Mouse (Mus musculus) embryonic facial prominence, embryonic 10.5 days (tissue): ENCODE results near the gene 9530077C05Rik. TPM values are rescaled to one million over a fixed set of nuclear protein-coding genes. Genes with fewer than 3 reads are reported as not detected.

Source experiments
- DNase-seq: peaks from one replicate; pipeline ENCODE4 v3.0.0-alpha.2; 2017; ENCODE audit warnings: low spot score
- H3K27ac ChIP-seq: fragments of 300-500 bp; sonication (generic); replicated peaks from 2 replicates; pipeline ENCODE4 v1.5.1; 2016; ENCODE audit warnings: mild to moderate bottlenecking
- H3K27me3 ChIP-seq: fragments of 300-500 bp; sonication (generic); replicated peaks from 2 replicates; pipeline ENCODE4 v1.6.1; 2016; ENCODE audit warnings: low read depth, mild to moderate bottlenecking; ENCODE audit not compliant: poor library complexity, severe bottlenecking
- H3K36me3 ChIP-seq: fragments of 300-500 bp; sonication (generic); replicated peaks from 2 replicates; pipeline ENCODE4 v1.6.1; 2016; ENCODE audit warnings: mild to moderate bottlenecking, moderate library complexity
- H3K4me1 ChIP-seq: fragments of 300-500 bp; sonication (generic); 2 replicates; pipeline ENCODE4 v1.6.1; 2016
- H3K4me3 ChIP-seq: fragments of 300-500 bp; sonication (generic); 2 replicates; pipeline ENCODE4 v1.5.1; 2016; ENCODE audit warnings: mild to moderate bottlenecking, moderate library complexity
- H3K9me3 ChIP-seq: fragments of 300-500 bp; sonication (generic); 2 replicates; pipeline ENCODE4 v1.6.1; 2016; ENCODE audit warnings: mild to moderate bottlenecking
- WGBS: fragments of 180-500 bp; shearing (Covaris S2); methylation state at CpG from one replicate; pipeline ENCODE4 v1.1.7; 2016; 5-methylcytosine and 5-hydroxymethylcytosine counted together
- polyA plus RNA-seq: library from polyadenylated mRNA; unstranded; fragments of >200 nt; fragmentation: Nextera tagmentation; extraction: Ambion mirVana; gene quantifications from 2 replicates; pipeline ENCODE4 v1.2.1, GENCODE M21; 2016

Gene 9530077C05Rik
- 6.2 and 6.8 TPM in 2 replicates for polyA plus RNA-seq

DNA sequence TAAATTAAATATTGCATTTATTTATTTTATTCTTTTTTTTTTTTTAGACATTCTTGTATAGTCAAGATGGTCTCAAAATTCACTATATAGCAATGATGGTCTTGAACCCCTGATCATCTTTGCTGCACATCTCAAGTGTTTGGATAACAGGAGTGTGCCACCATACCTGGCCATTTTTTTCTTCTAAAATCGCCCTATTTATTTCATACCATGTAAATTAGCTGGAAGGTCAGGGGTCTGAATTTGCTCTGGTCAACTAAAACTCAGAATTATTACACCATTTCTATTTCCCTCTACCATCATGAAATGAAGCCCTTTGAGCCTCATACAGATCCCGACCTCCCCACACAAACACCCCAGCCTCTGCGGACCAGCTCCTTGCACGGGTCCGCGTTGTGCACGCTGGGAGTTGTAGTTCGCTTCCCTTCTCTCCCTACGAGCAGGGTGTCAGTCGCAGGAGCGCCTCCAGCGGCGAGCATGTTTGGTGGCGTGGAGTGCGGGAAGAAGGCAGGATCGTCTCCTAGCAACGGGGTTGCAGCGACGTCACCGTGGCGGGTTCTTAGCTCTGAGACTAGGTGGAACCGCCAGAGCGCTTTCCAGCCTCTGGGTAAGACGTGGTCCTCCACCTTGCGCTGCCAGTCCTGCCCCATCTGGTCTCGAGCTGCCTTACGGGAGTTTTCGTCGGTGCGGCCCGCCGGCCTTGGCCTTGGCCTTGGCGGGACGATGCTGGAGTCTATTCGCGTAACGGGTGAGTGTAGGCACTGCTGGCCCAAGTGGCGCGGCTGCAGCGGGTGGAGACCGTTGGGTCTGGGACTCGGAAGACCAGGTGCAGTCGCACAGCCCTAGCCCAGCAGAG lies at the start of gene 9530077C05Rik:
Gene 9530077C05Rik (plus strand): TSS at position 512 of the 856 bp plus-strand sequence.
- DNase-seq, result peak; percentile 96
- Histone ChIP-seq H3K4me3 (peak within 1 kb of the TSS; percentile 67), H3K4me1 (0 out of 2 replicates have a peak, but pooled peaks cover 3% of the 10 kb centered on the region), H3K36me3 (no peaks in the 10 kb centered on the region), H3K9me3 (no peaks in the 10 kb centered on the region), H3K27me3 (peaks cover 24% of the 10 kb centered on the region), H3K27ac (peak within 1 kb of the TSS; percentile 78)
- WGBS, result under 1% methylated on average over 43 of the region's 43 CpGs

DNA sequence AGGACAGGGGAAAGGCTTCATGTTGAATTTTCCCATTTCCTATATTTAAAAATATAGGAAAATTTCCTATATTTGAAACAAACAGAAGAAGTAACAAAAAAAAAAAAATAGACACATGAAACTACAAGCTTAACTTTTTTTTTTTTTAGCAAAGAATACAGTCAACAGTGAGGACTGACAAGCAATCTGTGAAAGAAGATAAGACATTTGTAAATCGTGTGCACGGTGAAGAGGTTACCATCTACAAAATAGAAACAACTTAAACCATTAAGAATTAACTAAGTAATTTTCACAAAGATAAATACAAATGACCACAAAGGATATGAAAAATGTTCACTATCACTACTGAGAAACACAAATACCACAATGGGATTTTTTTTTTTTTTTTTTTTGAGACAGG lies 45.1 kb upstream of the 9530077C05Rik start:
- Histone ChIP-seq H3K27ac (no peak overlapping the region), H3K27me3 (no peaks in the 10 kb centered on the region), H3K4me3 (no peak overlapping the region), H3K4me1 (no peaks in the 10 kb centered on the region), H3K9me3 (no peaks in the 10 kb centered on the region), H3K36me3 (peaks cover 97% of the 10 kb centered on the region)
- WGBS, result 95% methylated on average over 2 of the region's 2 CpGs
- DNase-seq, result no peak

DNA sequence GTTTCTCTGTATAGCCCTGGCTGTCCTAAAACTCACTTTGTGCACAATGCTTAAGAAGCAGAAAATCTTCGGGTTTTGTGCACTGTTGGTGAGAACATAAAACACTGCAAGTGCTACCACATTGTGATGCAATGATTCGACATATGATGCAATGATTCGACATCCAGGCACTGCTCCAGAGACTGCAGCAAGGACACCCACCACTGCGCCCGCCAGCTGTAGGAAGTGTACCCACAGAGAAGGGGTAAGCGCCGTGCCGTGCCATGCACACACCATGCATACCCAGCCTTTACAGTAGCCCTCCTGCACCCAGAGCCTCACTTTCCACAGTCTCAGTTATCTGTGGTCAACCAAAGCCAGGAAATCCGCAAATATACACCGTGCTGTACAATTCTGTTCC lies 44.7 kb upstream of the 9530077C05Rik start:
- no peaks in the 10 kb centered on the region for H3K4me1 ChIP-seq
- H3K9me3 ChIP-seq, result no peaks in the 10 kb centered on the region
- no peak overlapping the region for H3K4me3 ChIP-seq
- no peak for DNase-seq
- H3K27me3 ChIP-seq, result no peaks in the 10 kb centered on the region
- 95% methylated on average over 10 of the region's 10 CpGs for WGBS
- peaks cover 97% of the 10 kb centered on the region for H3K36me3 ChIP-seq
- no peak overlapping the region for H3K27ac ChIP-seq

DNA sequence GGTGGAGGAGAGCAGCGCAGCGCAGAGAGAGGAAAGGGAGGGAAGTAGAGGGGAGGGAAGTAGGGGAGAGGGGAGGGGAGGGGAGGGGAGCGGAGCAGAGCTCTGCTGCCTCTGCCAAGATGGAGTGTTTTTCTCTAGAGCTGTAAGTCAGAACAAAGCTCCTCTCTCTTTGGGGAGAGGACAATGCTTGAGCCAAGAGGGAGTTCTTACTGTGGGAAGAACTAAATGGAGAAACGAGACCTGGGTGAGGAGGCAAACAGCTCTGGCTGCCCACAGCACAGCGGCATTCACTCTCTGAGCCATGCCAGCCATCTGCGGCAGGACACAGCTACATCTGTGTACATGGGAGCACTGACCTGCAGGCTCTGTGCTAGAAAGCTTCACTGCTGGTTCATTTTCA lies 43.3 kb upstream of the 9530077C05Rik start:
- 87% methylated on average over 6 of the region's 6 CpGs for WGBS
- H3K9me3 ChIP-seq, result no peaks in the 10 kb centered on the region
- H3K36me3 ChIP-seq, result peaks cover 97% of the 10 kb centered on the region
- H3K27ac ChIP-seq, result no peak overlapping the region
- no peak overlapping the region for H3K4me3 ChIP-seq
- DNase-seq, result no peak
- H3K4me1 ChIP-seq, result no peaks in the 10 kb centered on the region
- no peaks in the 10 kb centered on the region for H3K27me3 ChIP-seq

DNA sequence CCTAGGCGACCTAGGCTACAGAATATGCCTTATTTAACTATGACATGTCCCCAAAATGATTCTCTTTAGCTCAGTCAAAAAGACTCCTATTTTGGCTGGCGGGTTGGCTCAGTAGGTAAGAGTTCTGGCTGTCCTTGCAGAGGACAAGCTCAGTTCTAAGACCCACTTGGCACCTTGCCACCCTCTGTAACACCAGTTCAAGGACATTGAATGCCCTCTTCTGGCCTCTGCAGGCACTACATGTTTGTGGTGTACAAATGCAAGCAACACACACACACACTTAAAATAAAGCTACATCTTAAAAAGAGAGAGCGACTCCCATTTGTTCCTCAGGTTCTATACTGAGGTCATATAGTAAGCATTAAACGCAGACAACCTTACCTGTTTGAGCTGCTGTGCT lies 38.6 kb upstream of the 9530077C05Rik start:
- no peaks in the 10 kb centered on the region for H3K27me3 ChIP-seq
- DNase-seq, result no peak
- H3K4me1 ChIP-seq, result no peaks in the 10 kb centered on the region
- H3K27ac ChIP-seq, result no peak overlapping the region
- no peaks in the 10 kb centered on the region for H3K9me3 ChIP-seq
- H3K36me3 ChIP-seq, result peaks cover 93% of the 10 kb centered on the region
- H3K4me3 ChIP-seq, result no peak overlapping the region
- 95% methylated on average over 4 of the region's 4 CpGs for WGBS

DNA sequence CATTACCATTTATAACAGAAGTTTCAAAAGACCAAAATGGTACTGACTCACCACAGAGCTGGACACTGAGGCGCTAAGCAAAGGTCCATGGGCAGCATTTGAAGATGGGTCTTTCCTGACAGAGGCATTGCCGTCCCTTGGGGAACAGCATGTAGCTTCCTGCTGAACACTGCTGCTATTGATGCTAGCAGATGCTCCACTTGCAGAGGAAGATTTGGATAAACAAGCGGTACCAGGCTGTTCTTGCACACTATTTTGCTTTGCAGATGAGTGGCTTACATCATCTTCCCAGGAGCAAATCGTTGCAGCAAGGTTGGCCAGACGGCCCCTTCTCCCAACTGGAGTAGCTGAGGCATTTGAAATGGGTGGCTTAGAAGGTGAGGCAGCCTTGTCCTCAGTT lies 35.2 kb upstream of the 9530077C05Rik start:
- no peak overlapping the region for H3K27ac ChIP-seq
- no peak overlapping the region for H3K4me3 ChIP-seq
- WGBS, result 82% methylated on average over 5 of the region's 5 CpGs
- H3K4me1 ChIP-seq, result no peaks in the 10 kb centered on the region
- peaks cover 2% of the 10 kb centered on the region; the same call in 1 of the 2 replicates for H3K9me3 ChIP-seq
- peaks cover 93% of the 10 kb centered on the region for H3K36me3 ChIP-seq
- no peak for DNase-seq
- H3K27me3 ChIP-seq, result no peaks in the 10 kb centered on the region

DNA sequence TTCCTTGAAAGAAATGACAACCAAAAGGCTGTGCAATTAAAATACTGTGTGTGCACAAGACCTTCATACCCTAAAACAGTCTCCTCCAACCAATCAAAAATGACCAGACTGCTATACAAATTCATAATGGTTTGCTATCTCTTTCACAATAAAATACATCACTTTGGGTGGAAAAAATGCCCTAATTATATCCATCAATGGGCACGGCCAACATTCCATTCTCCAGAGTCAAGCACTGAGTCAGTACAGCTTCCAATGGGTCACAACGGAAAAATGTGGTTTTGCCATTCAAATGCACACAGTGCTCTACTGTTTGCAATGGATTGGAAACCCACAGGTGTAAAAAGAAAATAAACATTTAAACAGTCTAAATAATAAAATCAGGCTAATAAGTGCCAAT lies 25.4 kb upstream of the 9530077C05Rik start:
- Histone ChIP-seq H3K27ac (no peak overlapping the region), H3K27me3 (no peaks in the 10 kb centered on the region), H3K4me1 (peaks cover 32% of the 10 kb centered on the region), H3K4me3 (no peak overlapping the region), H3K9me3 (no peaks in the 10 kb centered on the region), H3K36me3 (peaks cover 48% of the 10 kb centered on the region)
- 85% methylated on average over 2 of the region's 2 CpGs for WGBS
- DNase-seq, result no peak

DNA sequence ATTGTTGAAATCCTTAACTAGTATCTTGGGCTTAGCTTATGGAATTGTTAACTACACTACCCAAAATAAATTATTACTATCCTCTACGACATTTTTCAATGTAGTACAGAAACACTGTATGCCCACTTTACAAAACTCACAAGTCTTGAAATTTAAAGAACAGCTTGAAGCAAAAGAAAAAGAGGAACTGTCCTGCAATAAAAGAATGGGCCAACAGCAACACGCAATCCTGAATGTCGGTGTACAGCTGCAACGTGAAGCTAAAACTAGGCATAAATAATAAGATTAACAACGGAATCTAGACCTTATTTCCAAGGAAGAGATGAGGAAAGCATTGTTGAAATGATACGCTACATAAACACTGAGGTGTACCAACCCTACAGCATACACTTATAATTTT lies 23.4 kb upstream of the 9530077C05Rik start:
- Histone ChIP-seq H3K4me3 (peak overlapping the region; percentile 87), H3K9me3 (no peaks in the 10 kb centered on the region), H3K4me1 (peaks cover 32% of the 10 kb centered on the region), H3K27ac (peak overlapping the region; percentile 96), H3K27me3 (no peaks in the 10 kb centered on the region), H3K36me3 (peaks cover 28% of the 10 kb centered on the region)
- 27% methylated on average over 6 of the region's 6 CpGs for WGBS
- no peak for DNase-seq

DNA sequence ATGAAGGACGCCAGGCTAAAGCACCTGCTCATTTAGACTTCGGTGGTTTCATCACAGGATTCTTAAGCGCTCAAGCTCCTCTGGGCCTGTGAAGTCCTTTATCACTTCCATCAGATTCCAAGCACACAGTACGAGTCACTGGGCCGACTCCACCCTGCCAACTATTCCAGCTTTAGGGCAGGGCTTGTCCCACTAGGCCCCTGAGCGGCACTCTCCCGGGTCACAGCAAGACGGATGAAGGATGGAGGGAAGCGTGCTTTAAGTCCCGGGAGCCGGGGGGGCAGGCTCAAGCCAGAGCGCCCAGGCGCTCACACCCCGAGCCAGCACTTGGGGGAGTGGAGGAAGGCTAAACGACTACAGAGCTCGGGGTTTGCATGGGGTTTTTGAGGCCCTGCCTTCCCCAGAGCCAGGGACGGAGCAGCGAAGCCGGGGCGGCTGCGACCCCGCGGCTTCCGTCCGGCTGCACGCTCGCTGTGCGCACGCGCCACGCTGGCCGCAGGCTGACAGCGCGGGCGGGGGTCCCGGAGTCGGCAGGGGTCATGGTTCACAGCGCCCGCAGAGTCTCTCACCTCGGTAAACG lies 22.8 kb upstream of the 9530077C05Rik start:
- Histone ChIP-seq H3K4me3 (peak overlapping the region; percentile 87), H3K27ac (peak overlapping the region; percentile 96)
- DNase-seq, result no peak

DNA sequence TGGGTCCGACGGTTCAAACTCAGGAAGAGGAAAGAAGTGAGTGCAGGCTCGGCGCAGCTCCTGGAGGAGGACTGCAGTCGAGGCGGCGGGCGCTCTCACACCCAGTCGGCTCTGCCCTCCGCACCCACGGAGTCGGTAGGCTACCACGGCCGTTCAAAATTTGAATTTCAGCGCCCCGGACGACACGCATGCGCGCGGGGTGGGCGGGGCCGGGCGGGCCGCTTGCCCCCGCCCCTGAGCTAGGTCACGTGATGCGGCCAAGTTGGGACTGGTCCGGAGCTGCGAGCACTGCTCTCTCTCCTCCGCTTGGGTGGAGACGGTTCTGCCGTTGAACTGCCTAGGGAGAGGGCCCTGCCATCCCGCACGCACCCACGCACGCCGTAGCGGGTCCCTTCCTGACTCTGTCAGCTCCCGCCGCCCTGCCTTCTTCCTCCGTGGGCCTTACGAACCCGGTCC lies 22.3 kb upstream of the 9530077C05Rik start, which contains the start of gene Anln:
Gene Anln (minus strand): TSS at position 168 of the 456 bp plus-strand sequence.
- H3K27me3 ChIP-seq, result no peaks in the 10 kb centered on the region
- peaks cover 18% of the 10 kb centered on the region for H3K36me3 ChIP-seq
- WGBS, result under 1% methylated on average over 44 of the region's 44 CpGs
- H3K9me3 ChIP-seq, result no peaks in the 10 kb centered on the region
- peak within 1 kb of the TSS; percentile 96 for H3K27ac ChIP-seq
- H3K4me3 ChIP-seq, result peak within 1 kb of the TSS; percentile 87
- DNase-seq, result peak; percentile 97
- H3K4me1 ChIP-seq, result peaks cover 32% of the 10 kb centered on the region

More for the DNA sequence above, 22.8 kb upstream of the 9530077C05Rik start:
- under 1% methylated on average over 41 of the region's 41 CpGs for WGBS
- Histone ChIP-seq H3K9me3 (no peaks in the 10 kb centered on the region), H3K4me1 (peaks cover 32% of the 10 kb centered on the region), H3K36me3 (peaks cover 22% of the 10 kb centered on the region), H3K27me3 (no peaks in the 10 kb centered on the region)

DNA sequence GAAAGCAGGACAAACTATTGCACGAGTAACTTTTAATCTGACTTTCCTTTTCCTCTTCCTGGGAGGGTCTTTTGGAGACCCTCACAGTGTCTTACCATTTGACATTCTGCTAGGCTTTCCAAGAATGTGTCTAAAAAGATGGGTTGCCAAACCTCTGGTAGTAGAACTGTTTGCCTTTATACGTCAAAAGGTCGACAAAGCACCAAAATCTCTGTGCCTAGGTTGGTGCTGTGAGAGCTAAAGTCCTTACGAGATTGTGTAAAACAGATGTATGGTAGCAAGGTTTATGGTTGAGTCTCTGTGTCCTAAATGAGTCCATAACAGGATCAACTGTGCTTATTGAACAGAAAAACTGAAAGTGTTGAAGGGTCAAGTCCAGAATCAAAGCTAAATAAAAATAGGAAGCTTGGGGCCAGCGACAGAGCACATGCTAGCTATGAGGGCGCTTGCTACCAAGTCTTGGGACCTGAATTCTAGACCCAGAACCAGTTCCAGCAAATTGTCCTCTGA lies 21.5 kb upstream of the 9530077C05Rik start:
- Histone ChIP-seq H3K9me3 (no peaks in the 10 kb centered on the region), H3K27ac (peak overlapping the region; percentile 96), H3K36me3 (peaks cover 15% of the 10 kb centered on the region), H3K4me1 (peaks cover 32% of the 10 kb centered on the region), H3K27me3 (no peaks in the 10 kb centered on the region), H3K4me3 (peak overlapping the region; percentile 87)
- DNase-seq, result no peak
- WGBS, result 66% methylated on average over 6 of the region's 6 CpGs

DNA sequence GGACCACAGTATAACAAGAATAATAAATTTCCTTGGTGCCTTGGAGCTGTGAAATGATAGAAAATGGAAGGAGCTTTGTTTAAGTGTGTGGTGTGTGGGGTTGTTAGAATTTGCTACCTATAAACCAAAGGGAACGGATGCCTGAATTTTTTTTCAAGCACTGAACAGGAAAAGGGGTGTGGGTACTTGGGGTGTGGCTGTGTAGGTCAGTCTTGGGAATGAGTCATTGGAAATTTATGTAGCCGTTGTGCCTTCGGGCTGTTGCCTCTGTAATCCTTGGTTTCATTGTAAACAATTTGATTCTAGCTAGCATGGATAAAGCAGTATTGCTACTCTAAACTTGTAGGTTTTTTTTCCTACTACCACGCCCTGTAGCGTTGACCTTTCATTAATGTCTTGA lies 20.9 kb upstream of the 9530077C05Rik start:
- H3K36me3 ChIP-seq, result peaks cover 9% of the 10 kb centered on the region
- no peak for DNase-seq
- WGBS, result 88% methylated on average over 5 of the region's 5 CpGs
- H3K9me3 ChIP-seq, result no peaks in the 10 kb centered on the region
- H3K4me1 ChIP-seq, result peaks cover 32% of the 10 kb centered on the region
- H3K27ac ChIP-seq, result no peak overlapping the region
- no peak overlapping the region for H3K4me3 ChIP-seq
- H3K27me3 ChIP-seq, result no peaks in the 10 kb centered on the region
